Mouse (Mus musculus) left cerebral cortex, postnatal 25 days (tissue): Measurements from ENCODE around the gene Spata20. TPM values are rescaled to one million over a fixed set of nuclear protein-coding genes. Genes with fewer than 3 reads are reported as not detected.
A peak's percentile ranks its signal among the peaks of the same experiment; 100 is the strongest.

ENCODE experiments used
- DNase-seq, 2 experiments: peaks; one replicate each; pipeline ENCODE4 v3.0.0; 2022; ENCODE audit warnings: low spot score in 2 of 2, mixed read lengths in 1 of 2
- intact Hi-C: fragments of 180-260 bp; cut with DNase I; formaldehyde crosslinking; loops from one replicate; pipeline ENCODE4 v1.15.1; 2025
- total RNA-seq, 2 experiments: library from RNA; stranded (reverse); gene quantifications; 2 replicates each; pipeline ENCODE4 v1.2.3; 2021

Gene Spata20
- total RNA-seq, 2 experiments from 2014 or later = 0.27 to 0.69 TPM

GRCm38 (mm10) chr11:94464170-94464569 lies 21.8 kb downstream of the Spata20 start:
- intact Hi-C loops = no loop called here
- DNase-seq = no peak

GRCm38 (mm10) chr11:94461856-94462255 lies 24.1 kb downstream of the Spata20 start:
- no peak for DNase-seq
- intact Hi-C loops = no loop called here

GRCm38 (mm10) chr11:94457001-94457400 lies 29.0 kb downstream of the Spata20 start:
- intact Hi-C loops = no loop called here

GRCm38 (mm10) chr11:94456347-94456746 lies 29.6 kb downstream of the Spata20 start:
- intact Hi-C loops = no loop called here

More at GRCm38 (mm10) chr11:94457001-94457400, 29.0 kb downstream of the Spata20 start:
- no peak for DNase-seq

GRCm38 (mm10) chr11:94455161-94455820 lies 30.7 kb downstream of the Spata20 start:
- DNase-seq = peak in 1 of 2 experiments; percentile 67
- intact Hi-C loops = loop anchor here (2.0 kb wide), 2 partner anchors 16 to 30 kb away; no protein-coding TSS in a partner anchor

More at GRCm38 (mm10) chr11:94456347-94456746, 29.6 kb downstream of the Spata20 start:
- peak in 1 of 2 experiments; percentile 40 for DNase-seq

- DNase-seq = peak in 1 of 2 experiments; percentile 81
- intact Hi-C loops = loop anchor here (2.0 kb wide), 2 partner anchors 16 to 30 kb away; no protein-coding TSS in a partner anchor
Measured at GRCm38 (mm10) chr11:94454756-94455155, 31.2 kb downstream of the Spata20 start.

GRCm38 (mm10) chr11:94451091-94451773 lies 34.7 kb downstream of the Spata20 start:
- no peak for DNase-seq
- intact Hi-C loops = no loop called here

- DNase-seq = no peak
- intact Hi-C loops = no loop called here
Measured at GRCm38 (mm10) chr11:94449886-94450285, 36.1 kb downstream of the Spata20 start.

- intact Hi-C loops = no loop called here
- DNase-seq = no peak
Measured at GRCm38 (mm10) chr11:94449239-94449638, 36.7 kb downstream of the Spata20 start.

GRCm38 (mm10) chr11:94447017-94447416 lies 39.0 kb downstream of the Spata20 start:
- DNase-seq = no peak
- intact Hi-C loops = no loop called here

- no peak for DNase-seq
Measured at GRCm38 (mm10) chr11:94445300-94445699, 40.7 kb downstream of the Spata20 start.

GRCm38 (mm10) chr11:94444829-94445228 lies 41.1 kb downstream of the Spata20 start:
- DNase-seq = no peak
- intact Hi-C loops = no loop called here

More at GRCm38 (mm10) chr11:94445300-94445699, 40.7 kb downstream of the Spata20 start:
- intact Hi-C loops = no loop called here

- no peak for DNase-seq
- intact Hi-C loops = no loop called here
Measured at GRCm38 (mm10) chr11:94441752-94442151, 44.2 kb downstream of the Spata20 start.

GRCm38 (mm10) chr11:94441122-94441521 lies 44.9 kb downstream of the Spata20 start:
- DNase-seq = no peak
- intact Hi-C loops = no loop called here

GRCm38 (mm10) chr11:94440421-94440820 lies 45.6 kb downstream of the Spata20 start:
- no peak for DNase-seq
- intact Hi-C loops = no loop called here

- intact Hi-C loops = no loop called here
- DNase-seq = no peak
Measured at GRCm38 (mm10) chr11:94429011-94429651, 56.8 kb downstream of the Spata20 start.
